Mouse (Mus musculus) small intestine, adult 2 months (tissue): Measurements from ENCODE around the gene Tlr3. TPM values are rescaled to one million over a fixed set of nuclear protein-coding genes. Genes with fewer than 3 reads are reported as not detected.
A peak's percentile ranks its signal among the peaks of the same experiment; 100 is the strongest.

Experiments used
- H3K27ac ChIP-seq: fragments of 200-500 bp; 2 replicates; pipeline ENCODE4 v1.5.1; 2012; ENCODE audit warnings: low read depth, low read length, control low read depth, inconsistent platforms; ENCODE audit not compliant: insufficient read depth
- H3K27me3 ChIP-seq: fragments of 200-500 bp; 2 replicates; pipeline ENCODE4 v1.6.1; 2012; ENCODE audit warnings: mild to moderate bottlenecking, moderate library complexity, low read length, inconsistent platforms; ENCODE audit not compliant: control insufficient read depth, insufficient read depth
- H3K36me3 ChIP-seq: fragments of 200-500 bp; 2 replicates; pipeline ENCODE4 v1.6.1; 2012; ENCODE audit warnings: mild to moderate bottlenecking, low read length, control low read depth, inconsistent platforms; ENCODE audit not compliant: control insufficient read depth, insufficient read depth
- H3K4me1 ChIP-seq: fragments of 200-500 bp; 2 replicates; pipeline ENCODE4 v1.6.1; 2012; ENCODE audit warnings: low read length, inconsistent platforms, mixed read lengths; ENCODE audit not compliant: control insufficient read depth, insufficient read depth, insufficient read length
- H3K4me3 ChIP-seq: fragments of 200-500 bp; 2 replicates; pipeline ENCODE4 v1.5.1; 2012; ENCODE audit warnings: low read depth, mild to moderate bottlenecking, control low read depth, inconsistent platforms, low read length, moderate library complexity
- CTCF ChIP-seq: fragments of 200-500 bp; IDR thresholded peaks from 2 replicates; pipeline ENCODE4 v1.5.1; 2012; ENCODE audit warnings: low read depth, mild to moderate bottlenecking, control low read depth, inconsistent platforms, low read length, moderate library complexity, mixed read lengths; ENCODE audit not compliant: insufficient replicate concordance, insufficient read length; ENCODE audit errors: extremely low read depth
- POLR2A ChIP-seq: fragments of 200-500 bp; IDR thresholded peaks from 2 replicates; pipeline ENCODE4 v1.6.1; 2012; ENCODE audit warnings: low read depth, mild to moderate bottlenecking, control low read depth, inconsistent platforms, low read length, moderate library complexity
- WGBS: fragments of 180-500 bp; shearing (Covaris S2); methylation state at CpG from one replicate; pipeline ENCODE4 v1.1.7; 2018; 5-methylcytosine and 5-hydroxymethylcytosine counted together
- polyA plus RNA-seq: library from polyadenylated mRNA; depleted of rRNA; stranded (reverse); fragments of >200 nt; gene quantifications from 2 replicates; pipeline ENCODE4 v1.2.3, GENCODE M21; 2012

Gene Tlr3
- polyA plus RNA-seq, 1 experiment: 3.5 TPM

GRCm38 (mm10) chr8:45380598-45380997 is 30.3 kb downstream of the Tlr3 start:
- WGBS: 47% methylated on average over 4 of the region's 4 CpGs
- peaks cover 14% of the 10 kb centered on the region for H3K27me3 ChIP-seq

GRCm38 (mm10) chr8:45374071-45374470 is 36.8 kb downstream of the Tlr3 start:
- no peak for TF ChIP-seq CTCF
- no peak for TF ChIP-seq POLR2A
- WGBS: 74% methylated on average over 3 of the region's 3 CpGs
- H3K27me3 ChIP-seq: no peaks in the 10 kb centered on the region
- no peaks in the 10 kb centered on the region for H3K4me1 ChIP-seq
- no peak overlapping the region for H3K27ac ChIP-seq
- H3K36me3 ChIP-seq: no peaks in the 10 kb centered on the region
- no peak overlapping the region for H3K4me3 ChIP-seq

More at GRCm38 (mm10) chr8:45380598-45380997, 30.3 kb downstream of the Tlr3 start:
- no peak for TF ChIP-seq CTCF
- no peak for TF ChIP-seq POLR2A
- H3K4me1 ChIP-seq: peaks cover 7% of the 10 kb centered on the region
- H3K27ac ChIP-seq: no peak overlapping the region
- H3K36me3 ChIP-seq: no peaks in the 10 kb centered on the region
- H3K4me3 ChIP-seq: no peak overlapping the region

- TF ChIP-seq CTCF (no peak), POLR2A (no peak)
- no peak overlapping the region for H3K27ac ChIP-seq
- H3K27me3 ChIP-seq: no peaks in the 10 kb centered on the region
- H3K36me3 ChIP-seq: no peaks in the 10 kb centered on the region
- 76% methylated on average over 1 of the region's 1 CpGs for WGBS
- no peak overlapping the region for H3K4me3 ChIP-seq
- H3K4me1 ChIP-seq: no peaks in the 10 kb centered on the region
Measured at GRCm38 (mm10) chr8:45367154-45367553, 43.7 kb downstream of the Tlr3 start.

- Histone ChIP-seq H3K36me3 (no peaks in the 10 kb centered on the region), H3K4me3 (no peak overlapping the region), H3K27ac (no peak overlapping the region), H3K27me3 (no peaks in the 10 kb centered on the region), H3K4me1 (no peaks in the 10 kb centered on the region)
- 72% methylated on average over 1 of the region's 1 CpGs for WGBS
- TF ChIP-seq CTCF (no peak), POLR2A (no peak)
Measured at GRCm38 (mm10) chr8:45363220-45363619, 47.7 kb downstream of the Tlr3 start.

- Histone ChIP-seq H3K4me3 (no peak overlapping the region), H3K36me3 (no peaks in the 10 kb centered on the region), H3K27me3 (no peaks in the 10 kb centered on the region), H3K27ac (no peak overlapping the region), H3K4me1 (no peaks in the 10 kb centered on the region)
- 63% methylated on average over 6 of the region's 6 CpGs for WGBS
- no peak for TF ChIP-seq CTCF
Measured at GRCm38 (mm10) chr8:45362323-45362722, 48.6 kb downstream of the Tlr3 start.

GRCm38 (mm10) chr8:45359091-45359605 is 51.7 kb downstream of the Tlr3 start:
- H3K4me3 ChIP-seq: no peak overlapping the region
- no peaks in the 10 kb centered on the region for H3K4me1 ChIP-seq
- no peak overlapping the region for H3K27ac ChIP-seq
- H3K36me3 ChIP-seq: no peaks in the 10 kb centered on the region
- WGBS: 72% methylated on average over 6 of the region's 6 CpGs
- TF ChIP-seq POLR2A: no peak
- H3K27me3 ChIP-seq: no peaks in the 10 kb centered on the region

- Histone ChIP-seq H3K4me3 (peak overlapping the region; percentile 69), H3K4me1 (no peaks in the 10 kb centered on the region), H3K36me3 (no peaks in the 10 kb centered on the region), H3K27me3 (no peaks in the 10 kb centered on the region), H3K27ac (no peak overlapping the region)
- 4% methylated on average over 49 of the region's 49 CpGs for WGBS
- TF ChIP-seq POLR2A (no peak), CTCF (no peak)
Measured at GRCm38 (mm10) chr8:45358132-45358918, 52.6 kb downstream of the Tlr3 start.
